14 mouse cellular contexts compared by ENCODE assay signal in the genomic region with DNA sequence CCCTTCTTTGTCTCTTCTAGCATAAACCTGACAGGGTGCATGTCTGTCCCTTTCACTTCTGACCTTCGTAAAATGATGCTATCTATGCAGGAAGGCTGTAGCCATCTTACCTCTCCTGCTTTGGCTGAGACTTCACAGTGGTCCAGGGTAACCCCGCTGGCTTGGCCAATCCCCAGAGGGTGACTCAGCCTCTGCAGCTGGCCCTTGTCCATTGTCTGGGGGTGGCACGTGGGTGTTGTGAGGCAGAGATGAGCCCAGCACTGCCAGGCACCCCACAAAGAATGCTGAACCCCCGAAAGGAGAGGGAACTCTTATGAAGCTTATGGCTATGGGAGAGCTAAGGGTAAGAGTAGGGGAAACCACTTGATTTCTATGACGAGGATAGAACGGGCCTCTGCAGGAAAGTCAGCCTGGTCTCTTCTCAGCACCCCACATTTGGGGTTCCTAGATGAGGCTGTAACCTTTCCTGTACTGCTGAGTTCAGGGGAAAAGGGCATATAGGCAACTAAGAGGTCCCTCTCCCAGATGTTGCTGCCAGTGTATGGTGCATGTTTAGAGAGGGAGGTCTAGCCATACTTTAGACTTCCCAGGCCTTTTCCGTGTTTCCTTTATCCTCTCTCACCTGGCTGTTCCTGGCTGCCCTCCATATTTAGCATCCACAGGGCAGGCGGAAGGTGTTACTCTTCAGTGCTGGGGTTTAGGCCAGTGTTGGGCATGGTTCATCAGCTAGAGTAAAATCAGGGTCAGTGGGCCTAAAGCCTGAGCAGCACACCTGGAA. TPM values are rescaled to one million over a fixed set of nuclear protein-coding genes. Genes with fewer than 3 reads are reported as not detected.
A peak's percentile ranks its signal among the peaks of the same experiment; 100 is the strongest.
DNase-seq lines count a peak whose midpoint lies in the region; ATAC-seq and TF ChIP-seq lines count a peak whose summit lies in the region.
"Had no signal": no experiment of that assay in that cellular context is flagged by ENCODE, and none has a peak within 500 bp of the region (broad histone marks: within the 10 kb centered on the region; RNA-seq: fewer than 3 reads in every experiment).

No protein-coding gene starts in this region.

- H3K9ac ChIP-seq in embryonic facial prominence, embryonic 13.5 days = peak overlapping the region; percentile 21; the same call in 1 of the 2 replicates
- H3K9ac ChIP-seq in liver, adult 2 months (ENCODE audit: low read depth, low read length) = no peak overlapping the region
- H3K9ac ChIP-seq: heart, embryonic 13.5 days; liver, embryonic 12.5 days had no signal

- no peaks in the 10 kb centered on the region for H3K36me3 ChIP-seq in embryonic facial prominence, embryonic 13.5 days
- no peaks in the 10 kb centered on the region for H3K36me3 ChIP-seq in embryonic facial prominence, embryonic 10.5 days (replicated peaks)
- no peaks in the 10 kb centered on the region for H3K36me3 ChIP-seq in liver, adult 2 months (ENCODE audit: control insufficient read depth, insufficient read depth, low read length)
- H3K36me3 ChIP-seq: heart, embryonic 13.5 days; liver, embryonic 12.5 days had no signal

- H3K4me3 ChIP-seq in embryonic facial prominence, embryonic 13.5 days = no peak overlapping the region
- H3K4me3 ChIP-seq in embryonic facial prominence, embryonic 10.5 days = no peak overlapping the region
- H3K4me3 ChIP-seq in liver, adult 2 months (ENCODE audit: insufficient read depth, low read depth, low read length) = no peak overlapping the region
- H3K4me3 ChIP-seq in cerebellum, adult 2 months (replicated peaks; ENCODE audit: insufficient read depth, low read depth, low read length) = peak overlapping the region; percentile 27
- H3K4me3 ChIP-seq: heart, embryonic 13.5 days; liver, embryonic 12.5 days; megakaryocyte, embryonic 14.5 days; myocyte had no signal

- no peak for TF ChIP-seq CTCF in liver, adult 2 months (IDR thresholded peaks at IDR 0.05; ENCODE audit: low read depth, low read length)
- TF ChIP-seq CTCF in cerebellum, adult 2 months (IDR thresholded peaks at IDR 0.05; ENCODE audit: borderline replicate concordance, insufficient read depth, low read depth, low read length) = no peak

- H3K9me3 ChIP-seq in embryonic facial prominence, embryonic 13.5 days = no peaks in the 10 kb centered on the region
- no peaks in the 10 kb centered on the region for H3K9me3 ChIP-seq in embryonic facial prominence, embryonic 10.5 days
- H3K9me3 ChIP-seq: heart, embryonic 13.5 days; liver, embryonic 12.5 days; megakaryocyte, embryonic 14.5 days had no signal

- peaks cover 14% of the 10 kb centered on the region for H3K27me3 ChIP-seq in embryonic facial prominence, embryonic 13.5 days
- H3K27me3 ChIP-seq in embryonic facial prominence, embryonic 10.5 days (replicated peaks; ENCODE audit: low read depth, poor library complexity, severe bottlenecking) = peaks cover 33% of the 10 kb centered on the region
- H3K27me3 ChIP-seq in liver, adult 2 months (ENCODE audit: control insufficient read depth, insufficient read depth, low read length) = no peaks in the 10 kb centered on the region
- H3K27me3 ChIP-seq in cerebellum, adult 2 months (ENCODE audit: control insufficient read depth, insufficient read depth, low read length) = no peaks in the 10 kb centered on the region
- H3K27me3 ChIP-seq: heart, embryonic 13.5 days had no signal

- no peaks in the 10 kb centered on the region for H3K79me2 ChIP-seq in liver, adult 2 months (ENCODE audit: control insufficient read depth, insufficient read depth, low read length)

- peaks cover 18% of the 10 kb centered on the region for H3K4me1 ChIP-seq in embryonic facial prominence, embryonic 13.5 days
- H3K4me1 ChIP-seq in embryonic facial prominence, embryonic 10.5 days = peaks cover 41% of the 10 kb centered on the region
- H3K4me1 ChIP-seq in liver, adult 2 months (ENCODE audit: control insufficient read depth, insufficient read depth, low read length) = peaks cover 10% of the 10 kb centered on the region
- peaks cover 38% of the 10 kb centered on the region for H3K4me1 ChIP-seq in cerebellum, adult 2 months (ENCODE audit: control insufficient read depth, insufficient read depth, low read length)

- TF ChIP-seq POLR2A in liver, adult 2 months (IDR thresholded peaks at IDR 0.05; ENCODE audit: extremely low read depth, insufficient read depth, low read length) = no peak
- TF ChIP-seq POLR2A in cerebellum, adult 2 months (IDR thresholded peaks at IDR 0.05; ENCODE audit: borderline replicate concordance, insufficient read depth, low read length) = 0 out of 2 replicates have a peak, but pooled peaks have one; percentile 1

- 80% methylated on average over 8 of the region's 8 CpGs for WGBS in embryonic facial prominence, embryonic 13.5 days
- WGBS in embryonic facial prominence, embryonic 10.5 days = 87% methylated on average over 8 of the region's 8 CpGs
- 81% methylated on average over 8 of the region's 8 CpGs for WGBS in liver, adult 2 months
- WGBS in cerebellum, adult 2 months = 25% methylated on average over 8 of the region's 8 CpGs

- H3K4me2 ChIP-seq in embryonic facial prominence, embryonic 13.5 days = no peak overlapping the region
- H3K4me2 ChIP-seq: heart, embryonic 13.5 days; liver, embryonic 12.5 days had no signal

- H3K27ac ChIP-seq in embryonic facial prominence, embryonic 13.5 days = no peak overlapping the region
- no peak overlapping the region for H3K27ac ChIP-seq in embryonic facial prominence, embryonic 10.5 days (replicated peaks)
- 0 out of 2 replicates have a peak overlapping the region, but pooled peaks have one; percentile 4 for H3K27ac ChIP-seq in liver, adult 2 months (replicated peaks; ENCODE audit: insufficient read depth, low read depth, low read length)
- peak overlapping the region; percentile 81 for H3K27ac ChIP-seq in cerebellum, adult 2 months (ENCODE audit: insufficient read depth, low read length)
- H3K27ac ChIP-seq: heart, embryonic 13.5 days; liver, embryonic 12.5 days had no signal

- no peak for ATAC-seq in embryonic facial prominence, embryonic 13.5 days (ENCODE audit: insufficient number of reproducible peaks, insufficient read depth, low FRiP score, low TSS enrichment, low read depth)
- ATAC-seq: liver, embryonic 12.5 days had no signal

- DNase-seq in embryonic facial prominence, embryonic 10.5 days (ENCODE audit: low spot score) = no peak
- no peak for DNase-seq in liver, adult 2 months (ENCODE audit: extremely low read depth, low read depth, low spot score)
- no peak for DNase-seq in liver
- peak; percentile 71 to 72 for DNase-seq in cerebellum, adult 2 months
- peak; percentile 50 for DNase-seq in lung, postnatal 14 days
- DNase-seq in spleen, postnatal 14 days (ENCODE audit: low spot score in 2 of 2) = no peak
- DNase-seq in thymus, postnatal 25 days = no peak
- DNase-seq: kidney, postnatal 36 days; spleen, adult 18-20 months had no signal

RNA-seq across cellular contexts. Expression of a gene that starts 9.8 kb away (rescaled TPM):
- polyA plus RNA-seq in embryonic facial prominence, embryonic 13.5 days (2015; fragmentation: Nextera tagmentation; extraction: Ambion mirVana) = 31.9 and 35.2 TPM in 2 replicates
- 71.1 and 79.2 TPM in 2 replicates for polyA plus RNA-seq in embryonic facial prominence, embryonic 10.5 days (2016; fragmentation: Nextera tagmentation; extraction: Ambion mirVana)
- total RNA-seq in liver, adult 2 months (2014; rRNA removed) = 13.4 and 18.6 TPM in 2 replicates
- 18.1 and 22.9 TPM in 2 replicates for polyA plus RNA-seq in liver, adult 2 months (2012; rRNA removed)
- 66.9 and 67.8 TPM in 2 replicates for polyA plus RNA-seq in cerebellum, adult 2 months (2012; rRNA removed)

RNA-seq across cellular contexts. Expression of a gene that starts 13.4 kb away (rescaled TPM):
- 10.6 and 11.3 TPM in 2 replicates for polyA plus RNA-seq in embryonic facial prominence, embryonic 13.5 days (2015; fragmentation: Nextera tagmentation; extraction: Ambion mirVana)
- 4.1 and 6.1 TPM in 2 replicates for polyA plus RNA-seq in embryonic facial prominence, embryonic 10.5 days (2016; fragmentation: Nextera tagmentation; extraction: Ambion mirVana)
- 10.8 and 11.5 TPM in 2 replicates for total RNA-seq in liver, adult 2 months (2014; rRNA removed)
- polyA plus RNA-seq in liver, adult 2 months (2012; rRNA removed) = 10.8 and 11.7 TPM in 2 replicates
- polyA plus RNA-seq in cerebellum, adult 2 months (2012; rRNA removed) = 962 and 1,033 TPM in 2 replicates

RNA-seq across cellular contexts. Expression of a gene that starts 15.7 kb away (rescaled TPM):
- polyA plus RNA-seq in embryonic facial prominence, embryonic 13.5 days (2015; fragmentation: Nextera tagmentation; extraction: Ambion mirVana) = not detected in 2 replicates
- not detected in 2 replicates for polyA plus RNA-seq in embryonic facial prominence, embryonic 10.5 days (2016; fragmentation: Nextera tagmentation; extraction: Ambion mirVana)
- not detected in 2 replicates for total RNA-seq in liver, adult 2 months (2014; rRNA removed)
- polyA plus RNA-seq in liver, adult 2 months (2012; rRNA removed) = 0.04 TPM in 1 of 2 replicates, not detected in the other
- polyA plus RNA-seq in cerebellum, adult 2 months (2012; rRNA removed) = not detected in 2 replicates
- polyA plus RNA-seq: heart, embryonic 13.5 days; liver, embryonic 12.5 days; myocyte had no signal

RNA-seq across cellular contexts. Expression of a gene that starts 34.8 kb away (rescaled TPM):
- polyA plus RNA-seq in embryonic facial prominence, embryonic 13.5 days (2015; fragmentation: Nextera tagmentation; extraction: Ambion mirVana) = 0.23 and 0.25 TPM in 2 replicates
- 0.27 and 0.41 TPM in 2 replicates for polyA plus RNA-seq in embryonic facial prominence, embryonic 10.5 days (2016; fragmentation: Nextera tagmentation; extraction: Ambion mirVana)
- total RNA-seq in liver, adult 2 months (2014; rRNA removed) = 0.07 and 0.09 TPM in 2 replicates
- polyA plus RNA-seq in liver, adult 2 months (2012; rRNA removed) = 0.05 TPM in 1 of 2 replicates, not detected in the other
- polyA plus RNA-seq in cerebellum, adult 2 months (2012; rRNA removed) = 0.36 and 0.43 TPM in 2 replicates
- polyA plus RNA-seq: myocyte had no signal

Comparison
In these comparisons a context has a peak if more than half of its experiments do, and no peak if none do; other contexts are left out.
1. H3K27ac ChIP-seq: peak in liver, adult 2 months (single experiment) and cerebellum, adult 2 months (single experiment); none in embryonic facial prominence, embryonic 13.5 days (single experiment) and embryonic facial prominence, embryonic 10.5 days (single experiment).
2. DNase-seq: peak in cerebellum, adult 2 months (2 of 2) and lung, postnatal 14 days (single experiment); none in embryonic facial prominence, embryonic 10.5 days (single experiment), liver, adult 2 months (single experiment), liver (single experiment), spleen, postnatal 14 days (0 of 2) and thymus, postnatal 25 days (single experiment).
3. RNA of a gene that starts 13.4 kb away (polyA plus RNA-seq): 962 to 1,033 TPM in cerebellum, adult 2 months; 10.8 to 11.7 TPM in liver, adult 2 months, 10.6 to 11.3 TPM in embryonic facial prominence, embryonic 13.5 days and 4.1 to 6.1 TPM in embryonic facial prominence, embryonic 10.5 days; every median in the first group is over 10 times any median in the second.